Mouse (Mus musculus): ENCODE measurements around the gene Foxp1. TPM values are rescaled to one million over a fixed set of nuclear protein-coding genes. Genes with fewer than 3 reads are reported as not detected.

The Foxp1 gene
- polyA plus RNA-seq, 1 experiment = 17.7 TPM

- H3K27me3 ChIP-seq (ENCODE audit: control insufficient read depth, insufficient read depth, insufficient read length) = no peaks in the 10 kb centered on the region
- TF ChIP-seq TCF3 (IDR thresholded peaks at IDR 0.05; ENCODE audit: insufficient read length, low read depth) = no peak
- TF ChIP-seq MAX (IDR thresholded peaks at IDR 0.05; ENCODE audit: low read depth) = no peak
- TF ChIP-seq CEBPB (IDR thresholded peaks at IDR 0.05; ENCODE audit: insufficient read depth, poor library complexity, severe bottlenecking) = no peak
- no peak for TF ChIP-seq POLR2AphosphoS2 (IDR thresholded peaks at IDR 0.05; ENCODE audit: insufficient read length, low read depth)
- TF ChIP-seq REST (IDR thresholded peaks at IDR 0.05; ENCODE audit: insufficient read depth, insufficient read length) = no peak
- TF ChIP-seq MYOG (IDR thresholded peaks at IDR 0.05; ENCODE audit: control insufficient read depth in 1 of 3, insufficient read depth in 1 of 3, insufficient read length in 2 of 3, low read depth in 2 of 3) = no peak
- no peak for TF ChIP-seq USF1 (IDR thresholded peaks at IDR 0.05; ENCODE audit: low read depth)
- TF ChIP-seq MYOD1 (IDR thresholded peaks at IDR 0.05; ENCODE audit: control insufficient read depth in 1 of 3, insufficient read length in 2 of 3, low read depth in 2 of 3) = no peak
- H3ac ChIP-seq (ENCODE audit: control insufficient read depth, insufficient read length) = no peak overlapping the region
- no peak overlapping the region for H3K4me3 ChIP-seq
- no peaks in the 10 kb centered on the region for H3K36me3 ChIP-seq (ENCODE audit: control insufficient read depth, insufficient read depth)
- H3K79me2 ChIP-seq (ENCODE audit: control insufficient read depth, insufficient read depth) = no peaks in the 10 kb centered on the region
- no peak overlapping the region for H3K4me2 ChIP-seq (ENCODE audit: low read depth)
Observed at GRCm38 (mm10) chr6:99333127-99333526, 189.4 kb downstream of the Foxp1 start.

DNA sequence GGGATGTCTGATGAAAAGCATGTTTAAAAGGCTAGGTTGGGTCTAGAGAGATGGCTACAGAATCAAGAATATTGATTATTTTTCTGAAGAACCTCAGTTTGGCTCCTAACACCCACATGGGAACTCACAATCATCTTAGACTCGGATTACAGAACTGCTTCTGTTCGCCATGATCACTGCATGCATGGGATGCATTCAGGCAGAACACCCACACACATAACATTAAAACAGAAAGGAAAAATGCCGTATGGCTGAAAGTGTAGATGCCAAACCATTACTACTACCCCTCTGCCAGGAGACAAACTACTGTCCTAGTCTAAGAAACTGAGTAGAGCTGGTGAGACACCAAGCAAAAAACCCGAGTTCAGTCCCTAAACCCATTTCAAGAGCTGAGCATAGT, 192.4 kb downstream of the Foxp1 start:
- TF ChIP-seq POLR2AphosphoS2 (IDR thresholded peaks at IDR 0.05; ENCODE audit: insufficient read length, low read depth) (no peak), MYOD1 (IDR thresholded peaks at IDR 0.05; ENCODE audit: control insufficient read depth in 1 of 3, insufficient read length in 2 of 3, low read depth in 2 of 3) (no peak), TCF3 (IDR thresholded peaks at IDR 0.05; ENCODE audit: insufficient read length, low read depth) (no peak), SRF (IDR thresholded peaks at IDR 0.05; ENCODE audit: control insufficient read depth, insufficient read length, low read depth) (no peak), MYOG (IDR thresholded peaks at IDR 0.05; ENCODE audit: control insufficient read depth in 1 of 3, insufficient read depth in 1 of 3, insufficient read length in 2 of 3, low read depth in 2 of 3) (no peak), USF1 (IDR thresholded peaks at IDR 0.05; ENCODE audit: low read depth) (no peak), E2F4 (IDR thresholded peaks at IDR 0.05; ENCODE audit: insufficient read depth) (no peak)
- H3K27me3 ChIP-seq (ENCODE audit: control insufficient read depth, insufficient read depth, insufficient read length) = no peaks in the 10 kb centered on the region
- no peak overlapping the region for H3K4me2 ChIP-seq (ENCODE audit: low read depth)
- no peaks in the 10 kb centered on the region for H3K36me3 ChIP-seq (ENCODE audit: control insufficient read depth, insufficient read depth)
- no peak overlapping the region for H3ac ChIP-seq (ENCODE audit: control insufficient read depth, insufficient read length)
- no peaks in the 10 kb centered on the region for H3K79me2 ChIP-seq (ENCODE audit: control insufficient read depth, insufficient read depth)
- H3K4me3 ChIP-seq = no peak overlapping the region

- H3K4me2 ChIP-seq (ENCODE audit: low read depth) = peak overlapping the region; percentile 67
- no peaks in the 10 kb centered on the region for H3K27me3 ChIP-seq (ENCODE audit: control insufficient read depth, insufficient read depth, insufficient read length)
- H3ac ChIP-seq (ENCODE audit: control insufficient read depth, insufficient read length) = no peak overlapping the region
Observed at GRCm38 (mm10) chr6:99328634-99329033, 193.9 kb downstream of the Foxp1 start.

GRCm38 (mm10) chr6:99328146-99328545, 194.4 kb downstream of the Foxp1 start:
- H3ac ChIP-seq (ENCODE audit: control insufficient read depth, insufficient read length) = no peak overlapping the region
- H3K27me3 ChIP-seq (ENCODE audit: control insufficient read depth, insufficient read depth, insufficient read length) = no peaks in the 10 kb centered on the region
- no peaks in the 10 kb centered on the region for H3K36me3 ChIP-seq (ENCODE audit: control insufficient read depth, insufficient read depth)
- no peak for TF ChIP-seq CEBPB (IDR thresholded peaks at IDR 0.05; ENCODE audit: insufficient read depth, poor library complexity, severe bottlenecking)
- TF ChIP-seq USF1 (IDR thresholded peaks at IDR 0.05; ENCODE audit: low read depth) = no peak
- TF ChIP-seq MYOG (IDR thresholded peaks at IDR 0.05; ENCODE audit: control insufficient read depth in 1 of 3, insufficient read depth in 1 of 3, insufficient read length in 2 of 3, low read depth in 2 of 3) = no peak
- no peak for TF ChIP-seq MYOD1 (IDR thresholded peaks at IDR 0.05; ENCODE audit: control insufficient read depth in 1 of 3, insufficient read length in 2 of 3, low read depth in 2 of 3)
- TF ChIP-seq TCF12 (IDR thresholded peaks at IDR 0.05; ENCODE audit: insufficient read depth, poor library complexity, severe bottlenecking) = no peak
- TF ChIP-seq TCF3 (IDR thresholded peaks at IDR 0.05; ENCODE audit: insufficient read length, low read depth) = no peak
- TF ChIP-seq POLR2A (IDR thresholded peaks at IDR 0.05; ENCODE audit: insufficient read length, low read depth) = no peak
- no peak for TF ChIP-seq SRF (IDR thresholded peaks at IDR 0.05; ENCODE audit: control insufficient read depth, insufficient read length, low read depth)
- TF ChIP-seq POLR2AphosphoS2 (IDR thresholded peaks at IDR 0.05; ENCODE audit: insufficient read length, low read depth) = no peak
- TF ChIP-seq MAX (IDR thresholded peaks at IDR 0.05; ENCODE audit: low read depth) = no peak
- no peak for TF ChIP-seq E2F4 (IDR thresholded peaks at IDR 0.05; ENCODE audit: insufficient read depth)
- no peak for TF ChIP-seq REST (IDR thresholded peaks at IDR 0.05; ENCODE audit: insufficient read depth, insufficient read length)
- H3K79me2 ChIP-seq (ENCODE audit: control insufficient read depth, insufficient read depth) = no peaks in the 10 kb centered on the region
- no peak overlapping the region for H3K4me3 ChIP-seq
- peak overlapping the region; percentile 67 for H3K4me2 ChIP-seq (ENCODE audit: low read depth)

More at GRCm38 (mm10) chr6:99328634-99329033, 193.9 kb downstream of the Foxp1 start:
- TF ChIP-seq USF1 (IDR thresholded peaks at IDR 0.05; ENCODE audit: low read depth) (no peak), REST (IDR thresholded peaks at IDR 0.05; ENCODE audit: insufficient read depth, insufficient read length) (no peak), POLR2A (IDR thresholded peaks at IDR 0.05; ENCODE audit: insufficient read length, low read depth) (no peak), MAX (IDR thresholded peaks at IDR 0.05; ENCODE audit: low read depth) (no peak), POLR2AphosphoS2 (IDR thresholded peaks at IDR 0.05; ENCODE audit: insufficient read length, low read depth) (no peak), TCF12 (IDR thresholded peaks at IDR 0.05; ENCODE audit: insufficient read depth, poor library complexity, severe bottlenecking) (no peak), CEBPB (IDR thresholded peaks at IDR 0.05; ENCODE audit: insufficient read depth, poor library complexity, severe bottlenecking) (no peak), MYOD1 (IDR thresholded peaks at IDR 0.05; ENCODE audit: control insufficient read depth in 1 of 3, insufficient read length in 2 of 3, low read depth in 2 of 3) (no peak), E2F4 (IDR thresholded peaks at IDR 0.05; ENCODE audit: insufficient read depth) (no peak), TCF3 (IDR thresholded peaks at IDR 0.05; ENCODE audit: insufficient read length, low read depth) (no peak), MYOG (IDR thresholded peaks at IDR 0.05; ENCODE audit: control insufficient read depth in 1 of 3, insufficient read depth in 1 of 3, insufficient read length in 2 of 3, low read depth in 2 of 3) (no peak), SRF (IDR thresholded peaks at IDR 0.05; ENCODE audit: control insufficient read depth, insufficient read length, low read depth) (no peak)
- Histone ChIP-seq H3K4me3 (no peak overlapping the region), H3K79me2 (ENCODE audit: control insufficient read depth, insufficient read depth) (no peaks in the 10 kb centered on the region), H3K36me3 (ENCODE audit: control insufficient read depth, insufficient read depth) (no peaks in the 10 kb centered on the region)

DNA sequence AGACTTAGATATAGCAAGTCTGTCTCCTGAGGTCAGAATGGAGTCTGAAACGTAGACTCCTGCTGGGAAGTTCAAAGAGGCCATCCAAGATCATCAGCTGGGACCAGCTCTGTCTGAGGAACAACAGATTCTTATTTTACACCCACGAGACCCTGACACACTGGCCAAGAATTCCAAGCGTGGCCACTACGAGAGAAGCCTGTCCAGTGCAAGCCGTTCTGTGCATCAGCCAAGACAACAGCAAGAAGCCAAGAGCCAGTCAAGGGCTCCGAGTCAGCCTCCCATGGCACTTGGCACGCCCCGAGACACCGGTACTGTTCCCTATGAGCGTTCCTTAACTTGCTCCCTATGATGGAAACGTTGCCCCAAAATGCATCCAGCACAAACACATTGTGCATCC, 194.8 kb downstream of the Foxp1 start:
- no peaks in the 10 kb centered on the region for H3K79me2 ChIP-seq (ENCODE audit: control insufficient read depth, insufficient read depth)
- H3K4me3 ChIP-seq = no peak overlapping the region
- no peaks in the 10 kb centered on the region for H3K36me3 ChIP-seq (ENCODE audit: control insufficient read depth, insufficient read depth)
- TF ChIP-seq CEBPB (IDR thresholded peaks at IDR 0.05; ENCODE audit: insufficient read depth, poor library complexity, severe bottlenecking) (no peak), POLR2AphosphoS2 (IDR thresholded peaks at IDR 0.05; ENCODE audit: insufficient read length, low read depth) (no peak), USF1 (IDR thresholded peaks at IDR 0.05; ENCODE audit: low read depth) (no peak), MYOG (IDR thresholded peaks at IDR 0.05; ENCODE audit: control insufficient read depth in 1 of 3, insufficient read depth in 1 of 3, insufficient read length in 2 of 3, low read depth in 2 of 3) (peak in 1 of 3 experiments; percentile 35), TCF3 (IDR thresholded peaks at IDR 0.05; ENCODE audit: insufficient read length, low read depth) (no peak), MYOD1 (IDR thresholded peaks at IDR 0.05; ENCODE audit: control insufficient read depth in 1 of 3, insufficient read length in 2 of 3, low read depth in 2 of 3) (peak in 2 of 3 experiments; percentile 13 to 35), TCF12 (IDR thresholded peaks at IDR 0.05; ENCODE audit: insufficient read depth, poor library complexity, severe bottlenecking) (no peak), POLR2A (IDR thresholded peaks at IDR 0.05; ENCODE audit: insufficient read length, low read depth) (peak; percentile 21), MAX (IDR thresholded peaks at IDR 0.05; ENCODE audit: low read depth) (no peak), SRF (IDR thresholded peaks at IDR 0.05; ENCODE audit: control insufficient read depth, insufficient read length, low read depth) (peak; percentile 8)
- H3K4me2 ChIP-seq (ENCODE audit: low read depth) = peak overlapping the region; percentile 67
- no peaks in the 10 kb centered on the region for H3K27me3 ChIP-seq (ENCODE audit: control insufficient read depth, insufficient read depth, insufficient read length)
- H3ac ChIP-seq (ENCODE audit: control insufficient read depth, insufficient read length) = no peak overlapping the region
